Mouse (Mus musculus) kidney, postnatal 14 days (tissue): Measurements from ENCODE around the gene Bcl11a.

Source experiments
- DNase-seq: peaks from one replicate; pipeline ENCODE4 v3.0.0; 2022; ENCODE audit warnings: mixed read lengths

Bcl11a gene

DNA sequence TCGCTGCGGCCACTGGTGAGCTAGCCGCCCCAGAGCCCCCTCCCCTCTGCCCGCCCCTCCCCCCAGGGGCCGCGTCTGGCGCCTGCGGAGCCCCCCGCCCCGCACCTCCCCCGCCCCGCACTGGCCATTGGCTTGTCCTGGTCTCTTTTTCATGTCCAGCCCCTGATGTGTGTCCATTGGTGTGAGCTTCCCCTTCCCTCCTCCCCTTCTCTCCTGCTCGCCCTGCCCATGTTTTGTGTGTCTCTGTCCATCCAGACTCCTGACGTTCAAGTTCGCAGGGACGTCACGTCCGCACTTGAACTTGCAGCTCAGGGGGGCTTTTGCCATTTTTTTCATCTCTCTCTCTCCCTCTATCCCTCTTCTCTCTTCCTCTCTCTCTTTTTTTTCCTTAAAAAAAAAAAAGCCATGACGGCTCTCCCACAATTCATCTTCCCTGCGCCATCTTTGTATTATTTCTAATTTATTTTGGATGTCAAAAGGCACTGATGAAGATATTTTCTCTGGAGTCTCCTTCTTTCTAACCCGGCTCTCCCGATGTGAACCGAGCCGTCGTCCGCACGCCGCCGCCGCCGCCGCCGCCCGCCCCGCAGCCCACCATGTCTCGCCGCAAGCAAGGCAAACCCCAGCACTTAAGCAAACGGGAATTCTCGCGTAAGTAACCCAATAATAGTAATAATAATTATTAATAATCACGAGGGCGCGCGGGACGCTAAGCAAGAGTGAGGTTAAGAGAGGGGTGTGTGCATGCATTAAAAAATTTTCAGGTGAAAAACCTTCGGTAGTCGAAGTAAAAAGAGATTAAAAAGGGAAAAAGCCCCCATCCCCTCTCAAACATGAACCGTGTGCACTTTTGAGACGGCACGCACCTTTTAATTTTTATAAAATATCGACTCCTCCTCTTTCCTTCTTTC is at the start of gene Bcl11a:
Gene Bcl11a (plus strand): TSS at position 262 of the 911 bp plus-strand sequence.
- peak; percentile 25 for DNase-seq

GRCm38 (mm10) chr11:24044025-24044424 is 33.8 kb upstream of the Bcl11a start:
- no peak for DNase-seq

GRCm38 (mm10) chr11:24049226-24050031 is 28.4 kb upstream of the Bcl11a start:
- DNase-seq, result peak; percentile 75

GRCm38 (mm10) chr11:24050032-24050757 is 27.7 kb upstream of the Bcl11a start:
- DNase-seq, result no peak

DNA sequence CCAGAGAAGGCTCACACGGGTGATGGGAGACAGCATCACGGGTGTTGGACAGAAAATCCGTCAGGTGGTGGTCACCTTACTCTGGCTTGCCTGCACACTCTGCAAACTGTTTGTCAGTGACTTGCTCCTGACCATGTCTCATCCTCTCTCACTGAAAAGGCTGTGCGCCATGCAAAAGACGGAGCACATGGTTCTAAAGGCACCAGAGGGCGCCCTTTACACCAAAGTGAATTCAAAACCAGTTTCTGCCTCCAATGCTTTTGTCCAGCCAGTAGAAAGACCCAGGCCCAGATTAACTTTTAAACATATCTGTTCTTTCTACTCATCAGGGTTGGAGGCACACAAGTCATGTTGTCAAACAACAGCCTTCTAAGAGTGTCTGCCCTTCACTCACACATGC is 25.0 kb upstream of the Bcl11a start:
- no peak for DNase-seq

- DNase-seq, result no peak
Measured at GRCm38 (mm10) chr11:24059137-24059536, 18.7 kb upstream of the Bcl11a start.

- no peak for DNase-seq
Measured at GRCm38 (mm10) chr11:24060428-24060827, 17.4 kb upstream of the Bcl11a start.

DNA sequence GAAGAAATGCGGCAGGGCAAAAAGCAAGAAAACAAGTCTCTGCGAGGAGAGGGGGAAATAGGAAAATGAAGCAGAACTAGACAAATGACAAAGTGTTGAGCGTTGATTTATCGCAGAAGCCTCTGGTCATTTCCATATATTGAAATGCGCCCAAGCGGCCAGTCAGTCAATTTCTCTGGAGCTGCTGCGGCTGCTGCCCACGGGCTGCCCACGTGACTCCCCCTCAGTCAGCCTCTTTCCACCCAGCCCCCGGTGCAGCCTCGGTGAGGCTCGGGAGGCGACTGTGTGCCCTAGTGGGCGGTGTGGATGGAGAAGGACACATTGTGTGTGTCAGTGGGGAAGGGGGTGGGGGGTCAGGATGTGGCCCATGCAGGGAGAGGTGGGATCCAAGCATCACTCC is 16.0 kb upstream of the Bcl11a start:
- no peak for DNase-seq

DNA sequence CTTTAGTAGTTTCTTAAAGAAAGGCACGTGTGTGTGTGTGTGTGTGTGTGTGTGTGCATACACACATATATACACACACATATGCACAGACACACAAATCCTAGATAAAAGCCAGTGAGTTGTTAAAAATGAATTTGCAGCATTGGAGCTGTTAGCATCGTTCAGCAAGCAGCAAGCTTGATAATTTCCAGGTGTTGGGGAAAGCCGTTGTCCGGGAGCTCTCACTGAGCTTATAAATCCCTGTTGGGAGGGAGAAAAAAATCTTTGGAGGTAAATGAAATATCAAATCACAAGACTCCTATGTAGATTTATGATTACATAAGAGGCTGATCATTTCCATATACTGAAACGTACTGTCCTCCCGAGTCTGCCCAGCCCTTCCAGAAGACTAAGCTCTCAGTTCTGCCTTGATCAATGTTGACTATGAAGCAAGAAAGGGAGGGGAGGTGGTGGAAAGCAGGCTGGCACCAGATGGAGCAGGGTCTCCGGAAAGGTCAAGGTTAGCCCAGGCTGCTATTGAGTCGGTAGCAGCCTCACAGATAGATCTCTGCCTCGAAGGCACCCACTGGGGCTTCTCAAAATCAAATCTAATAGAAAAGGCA is 15.3 kb upstream of the Bcl11a start:
- DNase-seq, result no peak

DNA sequence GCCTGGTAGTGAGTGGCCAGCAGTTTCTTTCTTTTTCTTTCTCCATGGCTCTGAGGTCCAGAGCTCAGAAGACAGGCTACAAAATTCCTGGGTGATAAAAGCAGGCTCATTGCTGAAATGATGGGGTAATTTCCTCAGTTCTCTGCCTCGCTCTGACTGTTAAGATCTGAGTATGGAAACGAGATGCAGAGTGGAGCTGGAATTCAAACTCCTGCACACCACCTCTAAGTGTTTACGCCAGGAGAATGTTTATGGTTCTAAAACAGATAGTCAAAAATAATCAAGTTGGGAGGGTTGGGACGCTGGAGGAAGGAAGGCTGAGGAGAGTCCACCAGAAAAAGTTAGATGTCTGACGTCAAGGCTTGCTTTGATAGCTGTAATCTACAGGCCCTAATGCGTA is 13.6 kb upstream of the Bcl11a start:
- DNase-seq, result no peak

- DNase-seq, result no peak
Measured at GRCm38 (mm10) chr11:24065313-24065712, 12.5 kb upstream of the Bcl11a start.

- DNase-seq, result no peak
Measured at GRCm38 (mm10) chr11:24074021-24074591, 3.8 kb upstream of the Bcl11a start.

DNA sequence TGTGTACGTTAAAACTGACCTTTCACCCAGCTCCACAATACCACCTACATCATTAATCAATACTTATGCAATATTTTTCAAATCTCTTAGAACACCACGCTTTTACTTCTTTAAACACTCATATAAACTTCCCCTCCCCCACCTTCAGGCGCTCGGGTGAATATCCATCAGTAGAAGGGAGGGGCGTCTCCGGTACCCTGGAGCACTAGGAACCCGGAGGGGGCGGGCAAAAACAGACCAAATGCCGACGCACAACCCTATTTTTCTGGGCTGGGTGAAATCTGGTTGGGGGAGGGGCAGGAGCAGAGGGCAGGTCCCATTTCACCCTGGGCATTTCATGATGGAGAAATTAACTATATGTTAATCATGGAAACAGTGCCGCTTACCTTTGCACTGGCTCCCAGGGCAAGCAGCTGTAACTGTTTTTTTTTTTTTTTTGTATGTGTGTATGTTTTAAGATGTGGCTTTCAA is 3.2 kb upstream of the Bcl11a start, which contains the start of gene A830031A19Rik:
Gene A830031A19Rik (minus strand): TSS at position 421 of the 471 bp plus-strand sequence.
- no peak for DNase-seq

GRCm38 (mm10) chr11:24075486-24076126 is 2.2 kb upstream of the Bcl11a start:
- no peak for DNase-seq

DNA sequence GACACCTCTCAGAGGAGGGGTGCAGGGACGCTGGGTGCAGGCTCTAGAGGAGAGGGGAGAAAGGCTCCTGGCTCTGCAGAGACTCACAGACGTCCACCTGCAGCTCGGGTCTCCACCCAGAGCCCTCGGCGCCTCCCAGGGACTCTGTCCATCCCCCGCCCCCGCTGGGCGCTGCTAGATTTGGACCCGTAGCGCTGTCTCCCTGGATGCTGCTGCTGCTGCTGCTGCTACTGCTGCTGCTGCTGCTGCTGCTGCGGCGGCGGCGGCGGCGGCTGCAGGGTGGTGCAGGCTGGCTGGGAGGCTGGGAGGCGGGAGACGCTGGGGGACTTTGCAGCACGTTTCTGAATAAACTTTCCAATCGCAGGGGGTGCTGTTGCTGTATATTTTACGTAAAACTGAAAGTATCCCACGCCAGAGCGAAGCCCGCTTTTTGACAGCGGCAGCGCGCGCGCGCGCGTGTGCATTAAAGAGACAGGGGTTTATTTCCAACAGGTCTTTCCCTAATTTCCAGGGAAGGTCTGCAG is 1.7 kb upstream of the Bcl11a start:
- DNase-seq, result peak; percentile 63

GRCm38 (mm10) chr11:24076821-24077730 is 780 bp upstream of the Bcl11a start:
- DNase-seq, result peak; percentile 52

DNA sequence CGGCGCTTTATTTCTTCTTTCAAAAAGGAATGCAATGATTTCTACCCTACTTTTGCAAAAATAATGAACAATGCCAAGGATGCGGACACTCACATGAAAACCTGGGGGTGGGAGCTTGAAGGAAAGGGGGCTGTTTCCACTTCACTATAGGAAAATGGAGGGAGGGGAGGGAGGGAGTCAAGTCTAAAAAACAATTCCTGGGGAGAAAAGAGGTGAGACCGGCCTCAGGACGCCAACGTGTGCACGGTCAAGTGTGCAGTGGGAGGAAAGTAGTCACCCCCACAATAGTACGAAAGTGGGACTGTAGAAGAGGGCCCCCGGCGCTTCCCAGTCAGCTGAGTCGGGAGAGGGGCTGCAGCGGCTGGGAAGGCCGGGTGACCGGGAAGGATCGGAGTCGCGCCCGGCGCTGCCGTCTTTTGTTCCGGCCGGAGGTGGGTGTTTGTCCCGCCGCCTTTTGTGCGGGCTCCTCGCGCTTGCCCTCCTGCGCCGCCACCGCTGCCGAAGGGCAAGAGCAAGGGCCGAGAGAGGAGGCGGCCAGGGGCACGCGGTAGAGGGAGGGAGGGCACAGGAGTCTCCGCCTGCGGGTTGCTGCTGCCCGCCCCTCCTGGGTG is 955 bp downstream of the Bcl11a start:
- peak; percentile 20 for DNase-seq

- DNase-seq, result peak; percentile 26
Measured at GRCm38 (mm10) chr11:24079392-24080391, 1.8 kb downstream of the Bcl11a start.
